Comparison of ENCODE assay signal across 11 mouse cellular contexts in the genomic region with DNA sequence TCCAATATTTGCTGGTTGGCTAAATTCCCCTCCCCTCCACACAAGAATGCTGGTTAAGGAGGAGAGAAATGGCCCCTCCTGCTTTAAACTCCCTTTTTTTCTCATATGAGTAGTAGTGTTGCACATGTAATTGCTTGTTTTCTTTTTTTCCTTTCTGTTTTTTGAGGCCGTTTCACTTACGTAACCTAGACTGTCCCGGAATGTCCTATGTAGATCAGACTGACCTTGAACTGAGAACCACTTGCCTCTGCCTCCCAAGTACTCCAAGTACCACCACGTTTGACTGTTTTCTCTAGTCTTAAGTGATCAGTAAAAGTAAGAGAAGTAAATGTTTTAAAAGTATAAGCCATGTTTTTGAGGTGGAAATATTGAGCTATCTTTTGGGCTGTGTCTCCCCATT.
"Had no signal": no experiment of that assay in that cellular context is flagged by ENCODE, and none has a peak within 500 bp of the region (broad histone marks: within the 10 kb centered on the region; RNA-seq: fewer than 3 reads in every experiment).

No protein-coding gene starts in this region.

- H3K4me2 ChIP-seq: limb, embryonic 15.5 days; liver, embryonic 15.5 days; lung, embryonic 14.5 days; midbrain, embryonic 15.5 days; neural tube, embryonic 12.5 days had no signal

- H3K4me3 ChIP-seq: limb, embryonic 15.5 days; liver, embryonic 15.5 days; midbrain, embryonic 10.5 days; midbrain, embryonic 15.5 days; neural tube, embryonic 12.5 days had no signal

- H3K27me3 ChIP-seq: limb, embryonic 15.5 days; liver, embryonic 15.5 days; midbrain, embryonic 15.5 days; neural tube, embryonic 12.5 days had no signal

- DNase-seq: kidney, postnatal 14 days; layer of hippocampus, postnatal 36 days; lung, embryonic 14.5 days; lung, postnatal 10 days; lung, postnatal 4 days; thymus, postnatal 36 days had no signal

- H3K9me3 ChIP-seq: limb, embryonic 15.5 days; liver, embryonic 15.5 days; midbrain, embryonic 10.5 days; midbrain, embryonic 15.5 days; neural tube, embryonic 12.5 days had no signal

- H3K36me3 ChIP-seq: midbrain, embryonic 15.5 days had no signal

- H3K9ac ChIP-seq: limb, embryonic 15.5 days; liver, embryonic 15.5 days; lung, embryonic 14.5 days; midbrain, embryonic 15.5 days; neural tube, embryonic 12.5 days had no signal

- H3K4me1 ChIP-seq: limb, embryonic 15.5 days; liver, embryonic 15.5 days; midbrain, embryonic 10.5 days; midbrain, embryonic 15.5 days; neural tube, embryonic 12.5 days had no signal

- H3K27ac ChIP-seq: limb, embryonic 15.5 days; liver, embryonic 15.5 days; midbrain, embryonic 10.5 days; midbrain, embryonic 15.5 days; neural tube, embryonic 12.5 days had no signal

- ATAC-seq: midbrain, embryonic 15.5 days had no signal
